Mouse (Mus musculus): Measurements from ENCODE around the gene Igfals. TPM values are rescaled to one million over a fixed set of nuclear protein-coding genes. Genes with fewer than 3 reads are reported as not detected.

Gene Igfals
- polyA plus RNA-seq, 1 experiment from 2014 or later: 0.27 TPM

DNA sequence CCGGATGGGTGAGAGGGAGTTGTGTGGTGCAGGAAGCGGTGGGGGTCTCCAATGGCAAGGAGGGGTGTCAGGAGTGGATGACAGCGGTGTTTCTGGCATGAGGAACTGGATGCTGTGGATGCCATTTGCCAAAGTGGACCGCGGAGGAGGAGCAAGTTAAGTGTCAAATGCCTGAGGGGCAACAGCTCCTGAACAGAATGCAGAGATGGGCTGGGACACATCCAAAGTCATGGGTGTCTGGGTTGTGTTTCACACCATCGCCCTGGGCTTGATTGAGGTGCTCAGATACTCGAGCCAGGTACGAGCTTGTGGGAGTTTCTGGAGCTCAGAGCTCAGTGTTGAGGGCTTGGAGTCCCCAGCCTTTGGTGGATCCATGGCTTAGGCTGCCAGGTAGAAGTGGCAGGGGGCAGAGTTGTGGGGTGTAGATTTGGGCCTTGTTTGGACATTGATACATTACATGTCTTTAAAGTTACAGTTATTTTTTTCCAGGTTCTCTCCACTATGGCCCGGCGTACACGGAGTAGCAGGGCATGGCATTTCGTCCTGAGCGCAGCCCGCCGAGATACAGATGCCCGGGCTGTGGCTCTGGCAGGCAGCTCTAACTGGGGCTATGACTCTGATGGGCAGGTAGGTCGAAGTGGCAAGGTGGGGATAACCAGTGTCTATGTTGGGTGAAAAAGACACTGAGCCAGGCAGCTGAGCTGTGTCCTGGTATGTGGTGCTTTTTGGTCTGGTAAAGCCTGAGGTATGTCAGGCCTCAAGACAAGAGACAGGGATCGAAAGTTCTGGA is 21.7 kb downstream of the Igfals start:
- no peak for ATAC-seq (ENCODE audit: low FRiP score, low read depth)
- H3K9me3 ChIP-seq: no peaks in the 10 kb centered on the region
- peaks cover 29% of the 10 kb centered on the region for H3K4me1 ChIP-seq
- H3K9ac ChIP-seq (replicated peaks): peak overlapping the region; percentile 78
- H3K4me3 ChIP-seq: peak overlapping the region; percentile 89
- H3K27ac ChIP-seq (replicated peaks): peak overlapping the region; percentile 69; the same call in 1 of the 2 replicates
- 69% methylated on average over 18 of the region's 18 CpGs for WGBS
- peak overlapping the region; percentile 95 for H3K4me2 ChIP-seq (replicated peaks)
- H3K36me3 ChIP-seq: peaks cover 52% of the 10 kb centered on the region
- H3K27me3 ChIP-seq: no peaks in the 10 kb centered on the region

DNA sequence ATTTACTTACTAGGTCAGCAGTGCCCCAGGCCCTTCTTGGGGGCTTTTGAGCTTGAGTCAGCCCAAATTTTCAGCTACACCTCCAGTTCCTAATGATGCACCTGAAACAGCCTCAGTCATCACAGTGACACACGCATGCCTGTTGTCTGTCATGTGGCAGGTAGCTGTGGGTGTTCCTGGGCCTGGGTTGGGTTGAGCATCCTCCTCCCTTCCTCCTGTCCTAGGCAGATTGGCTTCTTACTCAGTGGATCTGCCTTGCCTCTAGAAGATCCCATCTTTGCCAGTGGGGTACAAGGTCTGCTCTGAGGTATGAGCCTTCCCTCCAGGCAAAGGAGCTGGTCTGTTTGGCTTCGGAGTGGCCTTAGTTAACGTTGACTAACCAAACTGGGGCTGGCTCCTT is 23.1 kb downstream of the Igfals start:
- Histone ChIP-seq H3K9me3 (no peaks in the 10 kb centered on the region), H3K27me3 (no peaks in the 10 kb centered on the region), H3K27ac (replicated peaks) (no peak overlapping the region), H3K9ac (replicated peaks) (no peak overlapping the region), H3K4me2 (replicated peaks) (no peak overlapping the region), H3K36me3 (peaks cover 53% of the 10 kb centered on the region), H3K4me1 (peaks cover 34% of the 10 kb centered on the region), H3K4me3 (0 out of 2 replicates have a peak overlapping the region, but pooled peaks have one; percentile 3)
- ATAC-seq (ENCODE audit: low FRiP score, low read depth): no peak
- WGBS: 87% methylated on average over 3 of the region's 3 CpGs

DNA sequence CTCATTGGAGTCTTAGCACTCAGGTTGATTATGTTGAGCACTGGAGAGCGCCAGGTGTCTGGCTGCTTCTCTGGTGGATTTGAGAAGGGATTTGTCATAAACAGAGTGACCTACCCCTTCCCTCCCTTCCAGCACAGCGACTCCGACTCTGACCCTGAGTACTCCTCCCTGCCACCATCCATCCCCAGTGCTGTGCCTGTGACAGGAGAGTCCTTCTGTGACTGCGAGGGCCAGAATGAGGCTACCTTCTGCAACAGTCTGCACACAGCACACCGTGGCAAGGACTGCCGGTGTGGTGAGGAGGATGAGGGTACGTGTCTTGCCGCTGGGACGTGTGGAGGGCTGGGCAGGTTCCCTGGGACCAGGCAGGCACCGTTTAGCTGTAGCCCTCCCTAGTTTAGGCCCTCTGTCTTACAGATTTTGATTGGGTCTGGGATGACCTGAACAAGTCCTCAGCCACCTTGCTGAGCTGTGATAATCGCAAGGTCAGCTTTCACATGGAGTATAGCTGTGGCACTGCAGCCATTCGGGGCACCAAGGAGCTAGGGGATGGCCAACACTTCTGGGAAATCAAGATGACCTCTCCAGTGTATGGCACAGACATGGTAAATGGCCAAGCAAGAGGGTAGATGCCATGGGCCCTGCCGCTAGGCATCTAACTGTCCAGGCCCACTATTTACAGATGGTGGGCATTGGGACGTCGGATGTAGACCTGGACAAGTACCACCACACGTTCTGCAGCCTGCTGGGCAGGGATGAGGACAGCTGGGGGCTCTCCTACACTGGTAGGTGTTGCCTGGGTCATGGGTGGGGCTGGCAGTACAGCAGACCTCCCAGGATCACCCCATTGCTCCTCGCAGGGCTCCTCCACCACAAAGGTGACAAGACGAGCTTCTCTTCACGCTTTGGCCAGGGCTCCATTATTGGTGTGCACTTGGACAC is 24.6 kb downstream of the Igfals start:
- H3K27ac ChIP-seq (replicated peaks): no peak overlapping the region
- no peak overlapping the region for H3K4me3 ChIP-seq
- whole genome bisulfite sequencing: 89% methylated on average over 18 of the region's 19 CpGs
- H3K4me2 ChIP-seq (replicated peaks): no peak overlapping the region
- ATAC-seq (ENCODE audit: low FRiP score, low read depth): no peak
- no peak overlapping the region for H3K9ac ChIP-seq (replicated peaks)
- peaks cover 48% of the 10 kb centered on the region for H3K36me3 ChIP-seq
- no peaks in the 10 kb centered on the region for H3K9me3 ChIP-seq
- peaks cover 34% of the 10 kb centered on the region for H3K4me1 ChIP-seq
- no peaks in the 10 kb centered on the region for H3K27me3 ChIP-seq

DNA sequence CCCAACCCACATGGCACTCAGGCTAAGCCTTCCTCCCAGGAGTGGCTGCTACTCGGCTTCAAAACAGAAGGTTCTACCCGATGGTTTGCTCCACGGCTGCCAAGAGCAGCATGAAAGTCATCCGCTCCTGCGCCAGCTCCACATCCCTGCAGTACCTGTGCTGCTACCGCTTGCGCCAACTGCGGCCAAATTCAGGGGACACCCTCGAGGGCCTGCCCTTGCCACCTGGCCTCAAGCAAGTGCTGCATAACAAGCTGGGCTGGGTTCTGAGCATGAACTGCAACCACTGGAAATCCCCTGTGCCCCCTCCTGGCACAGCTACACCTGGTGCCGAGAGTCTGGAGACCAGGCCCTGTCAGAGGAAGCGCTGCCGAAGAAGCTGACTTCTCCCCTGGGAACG is 25.5 kb downstream of the Igfals start:
- Histone ChIP-seq H3K4me2 (replicated peaks) (no peak overlapping the region), H3K9ac (replicated peaks) (no peak overlapping the region), H3K36me3 (peaks cover 48% of the 10 kb centered on the region), H3K4me3 (no peak overlapping the region), H3K9me3 (no peaks in the 10 kb centered on the region), H3K27me3 (no peaks in the 10 kb centered on the region), H3K4me1 (peaks cover 38% of the 10 kb centered on the region), H3K27ac (replicated peaks) (no peak overlapping the region)
- no peak for ATAC-seq (ENCODE audit: low FRiP score, low read depth)
- 94% methylated on average over 13 of the region's 13 CpGs for WGBS

DNA sequence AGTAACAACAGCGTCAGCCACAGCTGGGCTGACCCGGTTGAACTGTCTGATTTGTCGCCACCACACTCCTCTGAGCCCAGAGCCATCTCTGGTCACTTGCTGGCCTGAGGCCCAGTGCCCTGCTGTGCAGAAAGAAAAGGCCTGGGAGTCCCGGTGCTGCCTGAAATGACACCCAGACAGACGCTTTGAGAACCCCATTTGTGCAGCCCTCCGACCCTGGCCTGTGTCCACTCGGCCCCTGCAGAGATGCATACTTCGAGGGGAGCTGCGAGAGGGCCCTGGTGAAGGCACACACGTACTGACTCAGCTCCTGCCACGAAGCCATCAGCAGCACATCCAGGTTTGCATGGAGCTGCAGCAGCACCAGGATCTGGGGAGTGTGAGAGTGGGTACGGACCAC is 27.0 kb downstream of the Igfals start:
- H3K4me2 ChIP-seq (replicated peaks): no peak overlapping the region
- H3K27me3 ChIP-seq: no peaks in the 10 kb centered on the region
- ATAC-seq (ENCODE audit: low FRiP score, low read depth): no peak
- 0 out of 2 replicates have a peak overlapping the region, but pooled peaks have one; percentile 10 for H3K4me3 ChIP-seq
- peaks cover 42% of the 10 kb centered on the region for H3K4me1 ChIP-seq
- H3K9me3 ChIP-seq: no peaks in the 10 kb centered on the region
- peaks cover 53% of the 10 kb centered on the region for H3K36me3 ChIP-seq
- WGBS: 94% methylated on average over 12 of the region's 12 CpGs
- no peak overlapping the region for H3K27ac ChIP-seq (replicated peaks)
- no peak overlapping the region for H3K9ac ChIP-seq (replicated peaks)

DNA sequence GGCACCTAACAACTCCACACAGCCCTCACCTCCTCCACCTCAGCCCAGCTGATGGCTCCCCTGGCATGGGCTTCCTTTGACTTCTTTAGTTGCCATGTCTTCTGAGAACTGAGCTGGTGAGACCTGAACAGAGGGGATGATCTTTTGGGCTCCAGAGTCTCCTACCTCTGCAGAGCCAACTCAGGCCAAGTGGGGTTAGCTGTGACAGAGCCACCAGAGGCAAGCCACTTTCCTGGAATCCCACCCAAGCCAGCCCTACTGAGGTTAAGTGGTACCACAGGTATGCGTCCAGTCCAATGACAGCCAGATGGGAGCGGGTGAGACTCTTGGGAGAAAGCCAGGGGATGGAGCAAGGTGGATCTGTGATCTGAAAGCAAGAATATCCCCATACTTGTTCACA is 27.5 kb downstream of the Igfals start:
- peaks cover 58% of the 10 kb centered on the region for H3K36me3 ChIP-seq
- H3K9me3 ChIP-seq: no peaks in the 10 kb centered on the region
- no peak overlapping the region for H3K27ac ChIP-seq (replicated peaks)
- H3K4me3 ChIP-seq: 0 out of 2 replicates have a peak overlapping the region, but pooled peaks have one; percentile 10
- no peak for ATAC-seq (ENCODE audit: low FRiP score, low read depth)
- H3K27me3 ChIP-seq: no peaks in the 10 kb centered on the region
- 91% methylated on average over 2 of the region's 2 CpGs for WGBS
- H3K4me1 ChIP-seq: peaks cover 40% of the 10 kb centered on the region
- no peak overlapping the region for H3K9ac ChIP-seq (replicated peaks)
- H3K4me2 ChIP-seq (replicated peaks): no peak overlapping the region

DNA sequence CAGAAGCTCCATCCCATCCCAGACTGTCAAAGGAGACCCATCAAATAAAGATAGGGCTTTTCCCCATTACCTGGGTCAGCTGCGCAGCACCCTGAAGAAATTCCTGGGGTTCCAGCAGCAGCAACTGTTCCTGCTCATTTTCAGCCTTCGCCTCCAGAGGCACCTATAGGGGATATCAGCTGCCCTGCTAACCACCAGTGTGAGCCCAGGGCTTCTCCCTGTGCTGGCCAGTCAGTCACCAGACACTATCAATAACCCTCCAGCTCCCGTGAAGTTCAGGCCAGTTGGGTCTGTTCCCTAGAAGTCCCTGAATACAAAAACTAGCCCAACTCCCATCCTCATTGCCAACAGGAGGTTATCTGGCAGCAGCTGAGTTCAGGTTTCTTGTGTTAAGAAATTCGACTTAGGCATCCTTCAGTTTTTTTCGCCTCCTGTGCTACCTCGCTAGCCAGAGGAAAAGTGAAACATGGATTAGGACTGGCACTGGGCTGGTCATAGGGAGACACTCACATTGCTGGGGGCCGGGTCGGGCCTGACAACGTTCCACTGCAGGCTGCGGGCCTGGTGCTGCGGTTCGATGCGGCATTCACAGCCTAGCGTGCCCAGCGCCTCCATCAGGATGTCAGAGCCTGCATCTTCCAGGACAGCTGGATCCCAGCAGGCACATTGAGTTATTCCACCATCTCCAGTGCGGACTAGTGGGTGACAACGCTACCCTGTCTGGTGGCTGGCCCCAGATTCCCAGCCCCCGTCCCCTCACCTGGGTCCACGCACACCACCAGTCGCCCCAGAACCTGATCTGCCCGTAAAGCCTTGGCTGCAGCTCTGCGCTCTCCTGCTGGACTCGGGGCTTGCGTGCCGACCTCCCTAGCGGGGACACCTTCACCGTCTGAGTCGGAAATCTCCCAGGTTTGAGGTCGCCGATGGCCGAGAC is 28.5 kb downstream of the Igfals start:
- ATAC-seq (ENCODE audit: low FRiP score, low read depth): peak; percentile 10; the same call in 1 of the 2 replicates
- Histone ChIP-seq H3K9me3 (no peaks in the 10 kb centered on the region), H3K4me3 (peak overlapping the region; percentile 91), H3K27me3 (no peaks in the 10 kb centered on the region), H3K9ac (replicated peaks) (peak overlapping the region; percentile 87), H3K36me3 (peaks cover 65% of the 10 kb centered on the region), H3K4me1 (peaks cover 37% of the 10 kb centered on the region), H3K27ac (replicated peaks) (peak overlapping the region; percentile 79), H3K4me2 (replicated peaks) (peak overlapping the region; percentile 100)
- WGBS: 12% methylated on average over 31 of the region's 31 CpGs

GRCm38 (mm10) chr17:24894995-24895547 is 29.3 kb downstream of the Igfals start, which contains the start of the genes Eme2 and Mrps34:
Eme2 (minus strand) TSS chr17:24895087.
Mrps34 (plus strand) TSS chr17:24895116.
- Histone ChIP-seq H3K27ac (replicated peaks) (peak within 1 kb of the TSS; percentile 79), H3K36me3 (peaks cover 66% of the 10 kb centered on the region), H3K9ac (replicated peaks) (peak within 1 kb of the TSS; percentile 87), H3K27me3 (no peaks in the 10 kb centered on the region), H3K4me1 (peaks cover 37% of the 10 kb centered on the region), H3K4me2 (replicated peaks) (peak within 1 kb of the TSS; percentile 100), H3K4me3 (peak within 1 kb of the TSS; percentile 91), H3K9me3 (no peaks in the 10 kb centered on the region)
- under 1% methylated on average over 62 of the region's 62 CpGs for WGBS
- ATAC-seq (ENCODE audit: low FRiP score, low read depth): peak; percentile 42

DNA sequence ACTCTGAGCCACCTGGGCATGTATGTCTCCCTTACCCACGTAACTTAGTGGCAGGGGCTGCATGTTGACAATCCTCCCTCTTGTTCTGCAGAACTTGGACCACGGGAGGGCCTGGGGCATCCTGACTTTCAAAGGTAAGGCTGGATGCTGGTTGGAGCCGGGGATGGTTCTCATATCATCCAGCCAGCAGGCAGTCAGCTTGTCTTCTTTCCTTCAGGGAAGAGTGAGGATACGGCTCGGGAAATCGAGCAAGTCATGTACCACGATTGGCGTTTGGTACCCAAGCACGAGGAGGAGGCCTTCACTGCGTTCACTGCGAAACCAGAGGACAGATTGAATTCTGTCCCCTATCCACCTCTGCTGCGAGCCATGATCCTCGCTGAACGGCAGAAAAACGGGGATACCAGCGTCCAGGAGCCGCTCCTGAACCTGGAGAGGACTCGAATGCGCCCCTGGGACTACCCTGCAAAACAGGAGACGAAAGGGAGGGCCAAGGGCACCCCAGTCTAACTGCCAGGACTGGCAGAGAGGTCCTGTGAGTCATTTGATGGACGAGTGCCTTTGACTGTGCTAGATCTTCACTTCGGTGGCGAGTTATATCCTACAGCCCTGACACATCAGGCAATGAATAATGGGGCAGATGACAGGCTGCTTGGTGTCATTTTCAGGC is 29.9 kb downstream of the Igfals start:
- H3K36me3 ChIP-seq: peaks cover 66% of the 10 kb centered on the region
- peak overlapping the region; percentile 91 for H3K4me3 ChIP-seq
- H3K9me3 ChIP-seq: no peaks in the 10 kb centered on the region
- H3K27me3 ChIP-seq: no peaks in the 10 kb centered on the region
- peaks cover 37% of the 10 kb centered on the region for H3K4me1 ChIP-seq
- peak overlapping the region; percentile 100 for H3K4me2 ChIP-seq (replicated peaks)
- peak overlapping the region; percentile 79 for H3K27ac ChIP-seq (replicated peaks)
- peak; percentile 4; the same call in 1 of the 2 replicates for ATAC-seq (ENCODE audit: low FRiP score, low read depth)
- peak overlapping the region; percentile 87 for H3K9ac ChIP-seq (replicated peaks)
- WGBS: 13% methylated on average over 23 of the region's 23 CpGs

GRCm38 (mm10) chr17:24896241-24896992 is 30.6 kb downstream of the Igfals start, which contains the start of gene Nme3:
Nme3 (plus strand) TSS chr17:24896500.
- Histone ChIP-seq H3K4me2 (replicated peaks) (peak within 1 kb of the TSS; percentile 100), H3K9me3 (no peaks in the 10 kb centered on the region), H3K4me3 (peak within 1 kb of the TSS; percentile 91), H3K9ac (replicated peaks) (peak within 1 kb of the TSS; percentile 87), H3K27me3 (no peaks in the 10 kb centered on the region), H3K27ac (replicated peaks) (peak within 1 kb of the TSS; percentile 79), H3K4me1 (peaks cover 37% of the 10 kb centered on the region), H3K36me3 (peaks cover 66% of the 10 kb centered on the region)
- ATAC-seq (ENCODE audit: low FRiP score, low read depth): peak; percentile 73
- 1% methylated on average over 50 of the region's 50 CpGs for WGBS

Measured in midbrain, embryonic 12.5 days (tissue).